Mouse (Mus musculus) midbrain, embryonic 15.5 days (tissue): Measurements from ENCODE around the gene Mpped2. TPM values are rescaled to one million over a fixed set of nuclear protein-coding genes. Genes with fewer than 3 reads are reported as not detected.

Source experiments
- ATAC-seq: fragments of 200-750 bp; cut with Nextera tagmentation; replicated peaks from 2 replicates; pipeline ENCODE4 v1.8.0; 2017; ENCODE audit warnings: moderate TSS enrichment
- H3K27ac ChIP-seq: fragments of 300-500 bp; sonication (generic); 2 replicates; pipeline ENCODE4 v1.5.1; 2015; ENCODE audit warnings: mild to moderate bottlenecking, inconsistent platforms
- H3K27me3 ChIP-seq: fragments of 300-500 bp; sonication (generic); replicated peaks from 2 replicates; pipeline ENCODE4 v1.6.1; 2015; ENCODE audit warnings: inconsistent platforms
- H3K36me3 ChIP-seq: fragments of 300-500 bp; sonication (generic); replicated peaks from 2 replicates; pipeline ENCODE4 v1.6.1; 2015; ENCODE audit warnings: inconsistent platforms
- H3K4me1 ChIP-seq: fragments of 300-500 bp; sonication (generic); 2 replicates; pipeline ENCODE4 v1.6.1; 2015; ENCODE audit warnings: inconsistent platforms
- H3K4me2 ChIP-seq: fragments of 300-500 bp; sonication (generic); 2 replicates; pipeline ENCODE4 v1.6.1; 2015; ENCODE audit warnings: inconsistent platforms, mild to moderate bottlenecking, moderate library complexity
- H3K4me3 ChIP-seq: fragments of 300-500 bp; sonication (generic); 2 replicates; pipeline ENCODE4 v1.5.1; 2015; ENCODE audit warnings: mild to moderate bottlenecking, inconsistent platforms
- H3K9ac ChIP-seq: fragments of 300-500 bp; sonication (generic); 2 replicates; pipeline ENCODE4 v1.6.1; 2015; ENCODE audit warnings: mild to moderate bottlenecking, inconsistent platforms
- H3K9me3 ChIP-seq: fragments of 300-500 bp; sonication (generic); 2 replicates; pipeline ENCODE4 v1.6.1; 2016; ENCODE audit warnings: inconsistent platforms
- WGBS: fragments of 180-500 bp; shearing (Covaris S2); methylation state at CpG from one replicate; pipeline ENCODE4 v1.1.7; 2015; ENCODE audit warnings: mixed read lengths; 5-methylcytosine and 5-hydroxymethylcytosine counted together
- polyA plus RNA-seq: library from polyadenylated mRNA; unstranded; fragments of >200 nt; fragmentation: Nextera tagmentation; extraction: Ambion mirVana; gene quantifications from 2 replicates; pipeline ENCODE4 v1.2.1, GENCODE M21; 2015

Gene Mpped2
- polyA plus RNA-seq, 1 experiment from 2014 or later, result 150 TPM

- no peaks in the 10 kb centered on the region for H3K36me3 ChIP-seq
- no peak for ATAC-seq
- H3K27ac ChIP-seq, result no peak overlapping the region
- peaks cover 37% of the 10 kb centered on the region for H3K4me1 ChIP-seq
- no peak overlapping the region for H3K4me3 ChIP-seq
- H3K9me3 ChIP-seq, result no peaks in the 10 kb centered on the region
- WGBS, result 69% methylated on average over 3 of the region's 3 CpGs
- H3K4me2 ChIP-seq, result no peak overlapping the region
- H3K27me3 ChIP-seq, result no peaks in the 10 kb centered on the region
- no peak overlapping the region for H3K9ac ChIP-seq
Measured at GRCm38 (mm10) chr2:106732171-106732570, 39.1 kb downstream of the Mpped2 start.

DNA sequence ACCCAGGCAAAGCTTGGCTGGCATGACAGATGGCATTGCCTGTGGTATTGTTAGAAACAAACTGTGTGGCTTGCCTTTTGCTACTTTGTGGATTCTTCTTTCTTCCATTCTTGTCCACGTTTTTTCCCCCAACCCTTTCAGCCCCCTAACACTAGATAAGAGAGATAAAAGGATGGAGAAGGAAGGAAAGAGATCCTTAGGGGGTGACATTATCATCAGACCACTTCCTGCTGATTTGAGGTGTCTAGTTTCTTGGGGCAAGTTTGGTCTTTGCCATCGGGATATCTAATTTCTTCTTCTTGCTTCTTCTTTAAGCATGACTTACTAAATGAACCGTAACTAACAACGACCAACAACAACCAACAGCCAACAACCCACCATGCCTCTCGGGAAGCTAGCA is 40.3 kb downstream of the Mpped2 start:
- peaks cover 37% of the 10 kb centered on the region for H3K4me1 ChIP-seq
- H3K9ac ChIP-seq, result no peak overlapping the region
- no peak overlapping the region for H3K4me3 ChIP-seq
- no peaks in the 10 kb centered on the region for H3K36me3 ChIP-seq
- 0 out of 2 replicates have a peak overlapping the region, but pooled peaks have one; percentile 9 for H3K27ac ChIP-seq
- no peaks in the 10 kb centered on the region for H3K9me3 ChIP-seq
- no peak overlapping the region for H3K4me2 ChIP-seq
- H3K27me3 ChIP-seq, result no peaks in the 10 kb centered on the region
- ATAC-seq, result no peak
- 68% methylated on average over 5 of the region's 5 CpGs for whole genome bisulfite sequencing

- no peaks in the 10 kb centered on the region for H3K36me3 ChIP-seq
- no peak overlapping the region for H3K27ac ChIP-seq
- 51% methylated on average over 4 of the region's 4 CpGs for WGBS
- H3K4me2 ChIP-seq, result no peak overlapping the region
- H3K4me1 ChIP-seq, result peaks cover 37% of the 10 kb centered on the region
- H3K27me3 ChIP-seq, result no peaks in the 10 kb centered on the region
- H3K9ac ChIP-seq, result no peak overlapping the region
- H3K9me3 ChIP-seq, result no peaks in the 10 kb centered on the region
- no peak for ATAC-seq
- no peak overlapping the region for H3K4me3 ChIP-seq
Measured at GRCm38 (mm10) chr2:106734004-106734403, 40.9 kb downstream of the Mpped2 start.

- H3K4me1 ChIP-seq, result peaks cover 31% of the 10 kb centered on the region
- no peak overlapping the region for H3K4me2 ChIP-seq
- WGBS, result 77% methylated on average over 5 of the region's 5 CpGs
- no peak overlapping the region for H3K27ac ChIP-seq
- no peaks in the 10 kb centered on the region for H3K27me3 ChIP-seq
- no peaks in the 10 kb centered on the region for H3K36me3 ChIP-seq
- no peaks in the 10 kb centered on the region for H3K9me3 ChIP-seq
- no peak overlapping the region for H3K9ac ChIP-seq
- H3K4me3 ChIP-seq, result no peak overlapping the region
- no peak; the same call in 1 of the 2 replicates for ATAC-seq
Measured at GRCm38 (mm10) chr2:106735211-106735610, 42.1 kb downstream of the Mpped2 start.

GRCm38 (mm10) chr2:106735792-106736359 is 42.8 kb downstream of the Mpped2 start:
- 36% methylated on average over 15 of the region's 15 CpGs for WGBS
- no peaks in the 10 kb centered on the region for H3K27me3 ChIP-seq
- peaks cover 25% of the 10 kb centered on the region for H3K4me1 ChIP-seq
- H3K4me3 ChIP-seq, result no peak overlapping the region
- peak overlapping the region; percentile 1; the same call in 1 of the 2 replicates for H3K4me2 ChIP-seq
- no peak overlapping the region for H3K9ac ChIP-seq
- ATAC-seq, result peak; percentile 59
- H3K9me3 ChIP-seq, result no peaks in the 10 kb centered on the region
- peak overlapping the region; percentile 33 for H3K27ac ChIP-seq
- no peaks in the 10 kb centered on the region for H3K36me3 ChIP-seq

DNA sequence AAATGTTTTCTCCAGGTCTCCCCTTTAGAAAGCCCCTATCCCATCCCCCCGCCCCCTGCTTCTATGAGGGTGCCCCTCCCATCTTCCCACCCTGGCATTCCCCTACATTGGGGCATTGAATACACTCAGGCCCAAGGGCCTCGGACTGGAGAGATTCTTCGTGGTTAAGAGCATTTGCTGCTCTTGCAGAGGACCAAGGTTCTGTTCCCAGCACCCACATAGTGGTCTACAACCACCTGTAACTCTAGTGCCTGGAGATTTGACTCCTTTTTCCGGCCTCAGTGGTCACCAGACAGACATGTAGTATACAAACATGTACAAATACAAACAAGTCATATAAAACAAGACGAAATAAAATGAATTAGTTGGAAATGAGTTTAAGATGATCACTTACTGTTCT is 45.9 kb downstream of the Mpped2 start:
- 96% methylated on average over 5 of the region's 5 CpGs for WGBS
- Histone ChIP-seq H3K27ac (no peak overlapping the region), H3K36me3 (no peaks in the 10 kb centered on the region), H3K4me3 (no peak overlapping the region), H3K4me1 (peaks cover 16% of the 10 kb centered on the region), H3K9ac (no peak overlapping the region), H3K27me3 (no peaks in the 10 kb centered on the region), H3K4me2 (no peak overlapping the region), H3K9me3 (no peaks in the 10 kb centered on the region)
- no peak for ATAC-seq

GRCm38 (mm10) chr2:106744086-106744485 is 51.0 kb downstream of the Mpped2 start:
- ATAC-seq, result no peak
- Histone ChIP-seq H3K4me3 (no peak overlapping the region), H3K9me3 (no peaks in the 10 kb centered on the region), H3K27me3 (no peaks in the 10 kb centered on the region), H3K4me1 (peaks cover 6% of the 10 kb centered on the region), H3K4me2 (no peak overlapping the region), H3K9ac (no peak overlapping the region), H3K27ac (0 out of 2 replicates have a peak overlapping the region, but pooled peaks have one; percentile 18), H3K36me3 (no peaks in the 10 kb centered on the region)
- WGBS, result 73% methylated on average over 4 of the region's 4 CpGs

- Histone ChIP-seq H3K36me3 (no peaks in the 10 kb centered on the region), H3K9ac (no peak overlapping the region), H3K9me3 (no peaks in the 10 kb centered on the region), H3K27ac (peak overlapping the region; percentile 18; the same call in 1 of the 2 replicates), H3K4me1 (peaks cover 6% of the 10 kb centered on the region), H3K4me3 (no peak overlapping the region), H3K27me3 (no peaks in the 10 kb centered on the region), H3K4me2 (no peak overlapping the region)
- 0 out of 2 replicates have a peak, but pooled peaks have one; percentile 31 for ATAC-seq
- 67% methylated on average over 14 of the region's 14 CpGs for WGBS
Measured at GRCm38 (mm10) chr2:106744601-106745000, 51.5 kb downstream of the Mpped2 start.

DNA sequence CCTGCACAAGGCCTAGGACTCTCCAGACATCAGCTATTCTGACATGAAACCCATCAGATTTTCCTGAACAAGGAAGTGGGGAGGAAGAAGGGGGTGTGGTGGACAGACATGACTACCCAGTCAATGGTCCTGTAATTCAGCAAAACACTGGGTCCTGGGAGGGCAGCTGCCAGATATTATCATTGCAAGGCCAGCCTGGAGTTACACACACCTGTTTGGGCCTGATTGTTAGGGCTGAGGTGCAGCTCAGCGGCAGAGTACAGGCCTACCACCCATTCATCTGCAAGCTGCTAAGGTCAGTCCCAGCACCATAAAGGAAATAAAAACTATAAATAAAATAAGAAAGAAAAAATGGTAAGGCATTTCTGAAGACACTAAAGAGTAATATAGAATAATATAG is 52.3 kb downstream of the Mpped2 start:
- ATAC-seq, result no peak
- Histone ChIP-seq H3K4me1 (peaks cover 4% of the 10 kb centered on the region; the same call in 1 of the 2 replicates), H3K27ac (no peak overlapping the region), H3K36me3 (no peaks in the 10 kb centered on the region), H3K4me2 (no peak overlapping the region), H3K9me3 (no peaks in the 10 kb centered on the region), H3K9ac (no peak overlapping the region), H3K4me3 (no peak overlapping the region), H3K27me3 (no peaks in the 10 kb centered on the region)
- 92% methylated on average over 1 of the region's 1 CpGs for WGBS

DNA sequence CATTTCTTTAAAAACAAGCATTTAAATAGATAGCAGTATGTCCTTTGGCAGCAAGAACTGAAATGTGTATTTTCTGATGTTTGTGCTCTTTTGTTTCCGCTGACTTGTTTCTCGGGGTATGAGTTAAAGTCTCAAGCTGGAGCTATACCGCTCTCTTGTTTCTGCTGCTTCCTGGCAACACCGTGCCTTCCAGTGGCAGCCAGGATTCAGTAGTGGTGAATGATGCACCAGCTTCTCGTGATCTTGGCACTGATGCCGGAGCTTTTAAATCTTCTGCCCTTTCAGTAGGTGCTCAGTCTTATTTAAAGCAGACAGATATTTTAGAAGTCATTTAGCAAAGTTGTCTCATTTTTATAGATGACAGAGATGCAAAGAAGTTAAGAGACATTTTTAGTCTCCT is 53.1 kb downstream of the Mpped2 start:
- Histone ChIP-seq H3K27ac (no peak overlapping the region), H3K9ac (no peak overlapping the region), H3K36me3 (no peaks in the 10 kb centered on the region), H3K27me3 (no peaks in the 10 kb centered on the region), H3K9me3 (no peaks in the 10 kb centered on the region), H3K4me3 (no peak overlapping the region), H3K4me1 (peaks cover 6% of the 10 kb centered on the region; the same call in 1 of the 2 replicates), H3K4me2 (no peak overlapping the region)
- ATAC-seq, result no peak
- 70% methylated on average over 6 of the region's 6 CpGs for WGBS

DNA sequence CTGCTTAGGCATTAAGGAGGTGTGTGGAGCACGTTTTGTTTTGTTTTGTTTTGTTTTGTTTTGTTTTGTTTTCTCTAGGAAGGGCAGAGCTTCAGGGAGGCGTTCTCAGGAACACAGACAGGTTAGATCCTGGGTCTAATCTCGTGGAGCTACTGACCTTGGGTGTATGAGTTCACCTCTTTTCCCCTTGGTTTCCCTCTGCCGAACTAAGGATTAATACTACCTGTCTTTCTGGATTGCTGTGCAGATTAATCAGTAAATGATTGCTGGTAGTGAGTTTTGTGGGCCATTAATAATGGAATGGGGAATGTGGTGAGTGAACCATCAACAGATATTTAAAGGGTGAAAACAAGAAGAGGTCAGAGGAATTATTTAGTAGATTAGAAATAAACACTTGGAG is 53.8 kb downstream of the Mpped2 start:
- Histone ChIP-seq H3K9me3 (no peaks in the 10 kb centered on the region), H3K27me3 (no peaks in the 10 kb centered on the region), H3K9ac (no peak overlapping the region), H3K4me2 (no peak overlapping the region), H3K4me3 (no peak overlapping the region), H3K4me1 (peaks cover 6% of the 10 kb centered on the region; the same call in 1 of the 2 replicates), H3K27ac (no peak overlapping the region), H3K36me3 (no peaks in the 10 kb centered on the region)
- no peak for ATAC-seq
- 78% methylated on average over 4 of the region's 4 CpGs for WGBS

- WGBS, result 80% methylated on average over 4 of the region's 4 CpGs
- H3K27me3 ChIP-seq, result no peaks in the 10 kb centered on the region
- H3K4me3 ChIP-seq, result no peak overlapping the region
- H3K9me3 ChIP-seq, result no peaks in the 10 kb centered on the region
- peak; percentile 28 for ATAC-seq
- peaks cover 6% of the 10 kb centered on the region; the same call in 1 of the 2 replicates for H3K4me1 ChIP-seq
- no peak overlapping the region for H3K27ac ChIP-seq
- no peaks in the 10 kb centered on the region for H3K36me3 ChIP-seq
- H3K9ac ChIP-seq, result no peak overlapping the region
- no peak overlapping the region for H3K4me2 ChIP-seq
Measured at GRCm38 (mm10) chr2:106747342-106747741, 54.3 kb downstream of the Mpped2 start.

GRCm38 (mm10) chr2:106750878-106751277 is 57.8 kb downstream of the Mpped2 start:
- 41% methylated on average over 3 of the region's 3 CpGs for WGBS
- H3K4me3 ChIP-seq, result no peak overlapping the region
- H3K4me2 ChIP-seq, result no peak overlapping the region
- no peak for ATAC-seq
- no peaks in the 10 kb centered on the region for H3K27me3 ChIP-seq
- no peaks in the 10 kb centered on the region for H3K36me3 ChIP-seq
- H3K9ac ChIP-seq, result no peak overlapping the region
- no peak overlapping the region for H3K27ac ChIP-seq
- H3K4me1 ChIP-seq, result peaks cover 4% of the 10 kb centered on the region; the same call in 1 of the 2 replicates
- no peaks in the 10 kb centered on the region for H3K9me3 ChIP-seq
